Comparison of ENCODE assay signal across 9 mouse cellular contexts in genomic region chr5:115403436-115404140, GRCm38 (mm10). TPM values are rescaled to one million over a fixed set of nuclear protein-coding genes. Genes with fewer than 3 reads are reported as not detected.
DNase-seq lines count a peak whose midpoint lies in the region; ATAC-seq lines count a peak whose summit lies in the region.
"Had no signal": no experiment of that assay in that cellular context is flagged by ENCODE, and none has a peak within 500 bp of the region (broad histone marks: within the 10 kb centered on the region; RNA-seq: fewer than 3 reads in every experiment).

No protein-coding gene starts in this region.

- intact Hi-C loops in left cerebral cortex, postnatal 25 days (cut with DNase I), result no loop called here

- no peaks in the 10 kb centered on the region for H3K9me3 ChIP-seq in kidney, embryonic 14.5 days (ENCODE audit: control insufficient read depth, low read length)
- H3K9me3 ChIP-seq in embryonic facial prominence, embryonic 12.5 days, result no peaks in the 10 kb centered on the region
- no peaks in the 10 kb centered on the region for H3K9me3 ChIP-seq in limb, embryonic 11.5 days (ENCODE audit: control insufficient read depth, low read length)

- no peak for DNase-seq in kidney, postnatal 36 days
- no peak for DNase-seq in limb, embryonic 11.5 days (ENCODE audit: low spot score)
- peak; percentile 72 for DNase-seq in retina, embryonic 14.5 days (ENCODE audit: low spot score)
- no peak for DNase-seq in ovary, postnatal 36 days (ENCODE audit: low spot score)
- no peak for DNase-seq in left cerebral cortex, postnatal 25 days (ENCODE audit: low spot score in 2 of 2)
- no peak for DNase-seq in T-cell, adult 2 months (ENCODE audit: low spot score)

- peaks cover 13% of the 10 kb centered on the region for H3K4me1 ChIP-seq in kidney, embryonic 14.5 days (ENCODE audit: control insufficient read depth, insufficient read depth, low read length)
- peaks cover 19% of the 10 kb centered on the region for H3K4me1 ChIP-seq in embryonic facial prominence, embryonic 12.5 days
- H3K4me1 ChIP-seq in limb, embryonic 11.5 days (ENCODE audit: control insufficient read depth, insufficient read depth, low read length), result peaks cover 4% of the 10 kb centered on the region; the same call in 1 of the 2 replicates

- no peaks in the 10 kb centered on the region for H3K36me3 ChIP-seq in kidney, embryonic 14.5 days (ENCODE audit: control insufficient read depth, insufficient read depth, low read length)
- H3K36me3 ChIP-seq in embryonic facial prominence, embryonic 12.5 days, result no peaks in the 10 kb centered on the region
- no peaks in the 10 kb centered on the region for H3K36me3 ChIP-seq in limb, embryonic 11.5 days (ENCODE audit: control insufficient read depth, insufficient read depth, low read length)

- WGBS in kidney, embryonic 14.5 days, result 24% methylated on average over 17 of the region's 17 CpGs
- 20% methylated on average over 17 of the region's 17 CpGs for WGBS in embryonic facial prominence, embryonic 12.5 days
- WGBS in limb, embryonic 11.5 days, result 25% methylated on average over 17 of the region's 17 CpGs

- H3K4me2 ChIP-seq in kidney, embryonic 14.5 days (replicated peaks; ENCODE audit: low read depth, low read length), result peak overlapping the region; percentile 39
- H3K4me2 ChIP-seq in embryonic facial prominence, embryonic 12.5 days (replicated peaks), result peak overlapping the region; percentile 52
- peak overlapping the region; percentile 54; the same call in 1 of the 2 replicates for H3K4me2 ChIP-seq in limb, embryonic 11.5 days (ENCODE audit: low read depth, severe bottlenecking)

- no peak overlapping the region for H3K27ac ChIP-seq in kidney, embryonic 14.5 days (ENCODE audit: low read depth, low read length)
- peak overlapping the region; percentile 89 for H3K27ac ChIP-seq in embryonic facial prominence, embryonic 12.5 days
- H3K27ac ChIP-seq in limb, embryonic 11.5 days (replicated peaks; ENCODE audit: low read depth, low read length), result no peak overlapping the region

- peak; percentile 38 for ATAC-seq in kidney, embryonic 14.5 days (ENCODE audit: low FRiP score, low TSS enrichment)
- 0 out of 2 replicates have a peak, but pooled peaks have one; percentile 10 for ATAC-seq in embryonic facial prominence, embryonic 12.5 days (ENCODE audit: insufficient number of reproducible peaks, insufficient read depth, low FRiP score, low TSS enrichment)
- no peak for ATAC-seq in limb, embryonic 11.5 days (ENCODE audit: insufficient number of reproducible peaks, low FRiP score, low TSS enrichment, low read depth)
- ATAC-seq: Patski had no signal

- H3K9ac ChIP-seq in kidney, embryonic 14.5 days (ENCODE audit: low read depth, low read length), result peak overlapping the region; percentile 42; the same call in 1 of the 2 replicates
- peak overlapping the region; percentile 11; the same call in 1 of the 2 replicates for H3K9ac ChIP-seq in embryonic facial prominence, embryonic 12.5 days
- peak overlapping the region; percentile 32; the same call in 1 of the 2 replicates for H3K9ac ChIP-seq in limb, embryonic 11.5 days (ENCODE audit: low read length)

- H3K27me3 ChIP-seq in kidney, embryonic 14.5 days (ENCODE audit: control insufficient read depth, insufficient read depth, low read length), result no peaks in the 10 kb centered on the region
- H3K27me3 ChIP-seq in embryonic facial prominence, embryonic 12.5 days, result no peaks in the 10 kb centered on the region
- H3K27me3 ChIP-seq in limb, embryonic 11.5 days (ENCODE audit: control insufficient read depth, insufficient read depth, low read length), result no peaks in the 10 kb centered on the region
- H3K27me3 ChIP-seq: Patski had no signal

- H3K4me3 ChIP-seq in kidney, embryonic 14.5 days (ENCODE audit: low read length), result peak overlapping the region; percentile 10; the same call in 1 of the 2 replicates
- H3K4me3 ChIP-seq in embryonic facial prominence, embryonic 12.5 days, result 0 out of 2 replicates have a peak overlapping the region, but pooled peaks have one; percentile 12
- H3K4me3 ChIP-seq in limb, embryonic 11.5 days (ENCODE audit: low read depth, low read length), result peak overlapping the region; percentile 16; the same call in 1 of the 2 replicates

RNA-seq across cellular contexts. Expression of gene Msi1, which starts 25.8 kb away (rescaled TPM):
- polyA plus RNA-seq in kidney, embryonic 14.5 days (2014; fragmentation: Nextera tagmentation; extraction: Ambion mirVana), result 26.2 and 34.0 TPM in 2 replicates
- 38.7 and 40.2 TPM in 2 replicates for polyA plus RNA-seq in embryonic facial prominence, embryonic 12.5 days (2016; fragmentation: Nextera tagmentation; extraction: Ambion mirVana)
- 45.9 and 48.3 TPM in 2 replicates for polyA plus RNA-seq in limb, embryonic 11.5 days (2014; fragmentation: Nextera tagmentation; extraction: Ambion mirVana)
- total RNA-seq in left cerebral cortex, postnatal 25 days (2021), result 10 to 100 TPM; 45.2 to 49.2 TPM

RNA-seq across cellular contexts. Expression of gene Cox6a1, which starts 54.8 kb away (rescaled TPM):
- 911 and 1,119 TPM in 2 replicates for polyA plus RNA-seq in kidney, embryonic 14.5 days (2014; fragmentation: Nextera tagmentation; extraction: Ambion mirVana)
- 652 and 721 TPM in 2 replicates for polyA plus RNA-seq in embryonic facial prominence, embryonic 12.5 days (2016; fragmentation: Nextera tagmentation; extraction: Ambion mirVana)
- 712 and 734 TPM in 2 replicates for polyA plus RNA-seq in limb, embryonic 11.5 days (2014; fragmentation: Nextera tagmentation; extraction: Ambion mirVana)
- 100 to 1,000 TPM; 793 to 810 TPM for total RNA-seq in left cerebral cortex, postnatal 25 days (2021)
